Mouse (Mus musculus): ENCODE measurements at regions not wholly inside any gene's neighbourhood (a gene's known extent, or its start where the extent isn't known, plus 50 kb on each side); places are given as distances from the start of the nearest gene placed in this dataset.

DNA sequence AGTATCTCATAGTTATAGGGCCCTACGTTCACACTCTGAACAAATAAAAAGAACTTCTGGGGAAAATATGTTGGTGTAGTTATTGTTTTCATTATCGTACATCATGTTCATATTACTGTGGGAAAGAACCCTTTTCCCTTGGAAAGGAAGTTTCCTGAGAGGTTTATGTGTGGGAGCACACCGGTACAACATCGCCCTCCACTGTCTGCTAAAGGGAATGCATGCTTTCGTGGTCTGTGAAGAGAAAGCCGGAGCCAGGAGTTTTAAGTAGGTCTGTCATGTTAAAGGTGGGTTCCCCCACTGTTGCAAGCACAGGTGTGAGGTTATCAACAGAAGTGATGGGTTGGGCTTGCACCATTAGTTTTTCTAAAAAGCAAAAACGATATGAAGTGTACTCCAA is 154.8 kb upstream of the Gmds start:
- peak; percentile 77; the same call in 1 of the 2 replicates for TF ChIP-seq CTCF (IDR thresholded peaks at IDR 0.05; ENCODE audit: borderline replicate concordance, insufficient read depth, low read length)
- TF ChIP-seq POLR2A (IDR thresholded peaks at IDR 0.05; ENCODE audit: low read depth, low read length) = no peak
